In genomic region chr5:98326625-98327024, GRCm38 (mm10) we compare ENCODE assay signal across 17 mouse cellular contexts. TPM values are rescaled to one million over a fixed set of nuclear protein-coding genes. Genes with fewer than 3 reads are reported as not detected.
"Had no signal": no experiment of that assay in that cellular context is flagged by ENCODE, and none has a peak within 500 bp of the region (broad histone marks: within the 10 kb centered on the region; RNA-seq: fewer than 3 reads in every experiment).

No protein-coding gene starts in this region.

- H3K9ac ChIP-seq: neural tube, embryonic 15.5 days; stomach, embryonic 15.5 days had no signal

- H3K4me3 ChIP-seq: neural tube, embryonic 15.5 days; stomach, embryonic 15.5 days had no signal

- H3K27ac ChIP-seq: neural tube, embryonic 15.5 days; stomach, embryonic 15.5 days; stomach, postnatal 0 days had no signal

- DNase-seq: retina, postnatal 1 day; right cerebral cortex, adult 18-20 months; right cerebral cortex, postnatal 14 days; right cerebral cortex, postnatal 25 days; right cerebral cortex, postnatal 4 days; spleen, adult 18-20 months; thymus, adult 18-20 months; thymus, adult 2 months; thymus, postnatal 14 days; thymus, postnatal 25 days; thymus, postnatal 36 days; thymus, postnatal 4 days had no signal

- H3K4me2 ChIP-seq: neural tube, embryonic 15.5 days; stomach, embryonic 15.5 days had no signal

- H3K4me1 ChIP-seq: stomach, embryonic 15.5 days had no signal

- H3K27me3 ChIP-seq: stomach, embryonic 15.5 days had no signal

- H3K9me3 ChIP-seq: neural tube, embryonic 15.5 days; stomach, embryonic 15.5 days had no signal

- H3K36me3 ChIP-seq: neural tube, embryonic 15.5 days; stomach, embryonic 15.5 days had no signal

RNA-seq across cellular contexts. Expression of gene Cfap299, which starts 2.5 kb away (rescaled TPM):
- polyA plus RNA-seq: small intestine, adult 2 months; spleen, adult 2 months; thymus, adult 2 months had no signal
